Mouse (Mus musculus) brain, embryonic 14.5 days (tissue): ENCODE results near the gene Chek1. TPM values are rescaled to one million over a fixed set of nuclear protein-coding genes. Genes with fewer than 3 reads are reported as not detected.
A peak's percentile ranks its signal among the peaks of the same experiment; 100 is the strongest.

Source experiments
- DNase-seq: peaks from one replicate; pipeline ENCODE4 v3.0.0-alpha.2; 2011; ENCODE audit warnings: low read depth
- CTCF ChIP-seq: fragments of 200-500 bp; IDR thresholded peaks from 2 replicates; pipeline ENCODE4 v1.5.1; 2012; ENCODE audit warnings: inconsistent platforms, mild to moderate bottlenecking, moderate library complexity, borderline replicate concordance; ENCODE audit not compliant: insufficient read depth, insufficient read length; ENCODE audit errors: extremely low read depth
- POLR2A ChIP-seq: fragments of 200-500 bp; IDR thresholded peaks from 2 replicates; pipeline ENCODE4 v1.6.1; 2012; ENCODE audit warnings: mild to moderate bottlenecking, inconsistent platforms, borderline replicate concordance; ENCODE audit not compliant: poor library complexity, insufficient read depth, insufficient read length, severe bottlenecking; ENCODE audit errors: extremely low read depth
- polyA plus RNA-seq: library from polyadenylated mRNA; depleted of rRNA; stranded (reverse); fragments of >200 nt; gene quantifications from 2 replicates; pipeline ENCODE4 v1.2.3, GENCODE M21; 2012; rRNA removed

Gene Chek1
- polyA plus RNA-seq, 1 experiment: 6.5 TPM

- no peak for TF ChIP-seq POLR2A
- TF ChIP-seq CTCF: no peak
- DNase-seq: no peak
Observed at GRCm38 (mm10) chr9:36692920-36693319, 33.9 kb downstream of the Chek1 start, which contains the start of gene Acrv1. Acrv1 (plus strand) TSS chr9:36693220.

GRCm38 (mm10) chr9:36687329-36687728 is 39.5 kb downstream of the Chek1 start:
- DNase-seq: peak; percentile 50
- TF ChIP-seq CTCF: peak; percentile 9; the same call in 1 of the 2 replicates
- TF ChIP-seq POLR2A: no peak

- peak; percentile 54 for DNase-seq
- TF ChIP-seq CTCF (no peak), POLR2A (no peak)
Observed at GRCm38 (mm10) chr9:36681424-36681823, 45.4 kb downstream of the Chek1 start.

Other genes starting within 250 kb of the Chek1 start
- gene Gm5615, start 185.1 kb downstream of the Chek1 start, polyA plus RNA-seq: not detected in 2 replicates
- gene Gm17689, start 144.4 kb downstream of the Chek1 start, polyA plus RNA-seq: not detected in 2 replicates
- gene A630095E13Rik, start 83.7 kb downstream of the Chek1 start, polyA plus RNA-seq: not detected in 2 replicates
- gene Acrv1, start 33.8 kb downstream of the Chek1 start, polyA plus RNA-seq: not detected in 2 replicates
- gene Stt3a, start 40.6 kb upstream of the Chek1 start, polyA plus RNA-seq: 86.6 and 96.4 TPM in 2 replicates
- gene Ei24, start 70.3 kb upstream of the Chek1 start, polyA plus RNA-seq: 117 and 122 TPM in 2 replicates
- gene Fez1, start 94.8 kb upstream of the Chek1 start, polyA plus RNA-seq: 326 and 357 TPM in 2 replicates